Mouse (Mus musculus): ENCODE results near the gene Gfpt1. TPM values are rescaled to one million over a fixed set of nuclear protein-coding genes. Genes with fewer than 3 reads are reported as not detected.
"Not testable (repeated sequence)": the region's sequence is repeated elsewhere in the genome, so short reads cannot be mapped to it uniquely, and the experiment has no call there.

The Gfpt1 gene
- polyA plus RNA-seq, 1 experiment: 10.5 TPM

- Histone ChIP-seq H3K36me3 (ENCODE audit: control insufficient read depth, insufficient read depth) (peaks cover 64% of the 10 kb centered on the region), H3ac (ENCODE audit: control insufficient read depth, insufficient read length, low read depth) (no peak overlapping the region)
- TF ChIP-seq MYOD1 (IDR thresholded peaks at IDR 0.05; ENCODE audit: control insufficient read depth, insufficient read length, low read depth): no peak
- no peak for TF ChIP-seq CTCF (IDR thresholded peaks at IDR 0.05; ENCODE audit: control insufficient read depth, insufficient read depth, insufficient read length)
- no peak for TF ChIP-seq MYOG (IDR thresholded peaks at IDR 0.05; ENCODE audit: control insufficient read depth, extremely low read depth, insufficient read length)
- no peak for TF ChIP-seq USF1 (IDR thresholded peaks at IDR 0.05; ENCODE audit: low read depth)
- no peak for TF ChIP-seq MAX (IDR thresholded peaks at IDR 0.05)
- TF ChIP-seq FOSL1 (IDR thresholded peaks at IDR 0.05; ENCODE audit: insufficient read depth, low read length, poor library complexity, severe bottlenecking): no peak
- TF ChIP-seq CEBPB (IDR thresholded peaks at IDR 0.05; ENCODE audit: low read depth): no peak
Measured at GRCm38 (mm10) chr6:87016916-87017315, 25.7 kb upstream of the Gfpt1 start.

GRCm38 (mm10) chr6:87018874-87019273 is 23.8 kb upstream of the Gfpt1 start:
- peaks cover 64% of the 10 kb centered on the region for H3K36me3 ChIP-seq (ENCODE audit: control insufficient read depth, insufficient read depth)
- no peak for TF ChIP-seq MYOD1 (IDR thresholded peaks at IDR 0.05; ENCODE audit: control insufficient read depth, insufficient read length, low read depth)
- no peaks in the 10 kb centered on the region for H3K27me3 ChIP-seq (ENCODE audit: control insufficient read depth, insufficient read depth, insufficient read length)
- H3ac ChIP-seq (ENCODE audit: control insufficient read depth, insufficient read length, low read depth): no peak overlapping the region
- no peak overlapping the region for H3K4me3 ChIP-seq (ENCODE audit: insufficient read depth, poor library complexity, severe bottlenecking)
- no peaks in the 10 kb centered on the region for H3K79me2 ChIP-seq (ENCODE audit: control insufficient read depth, insufficient read depth)
- no peaks in the 10 kb centered on the region for H3K79me3 ChIP-seq (ENCODE audit: low read depth)

More at GRCm38 (mm10) chr6:87016916-87017315, 25.7 kb upstream of the Gfpt1 start:
- H3K79me3 ChIP-seq (ENCODE audit: low read depth): no peaks in the 10 kb centered on the region
- no peaks in the 10 kb centered on the region for H3K27me3 ChIP-seq (ENCODE audit: control insufficient read depth, insufficient read depth, insufficient read length)
- H3K79me2 ChIP-seq (ENCODE audit: control insufficient read depth, insufficient read depth): no peaks in the 10 kb centered on the region
- no peak overlapping the region for H3K4me3 ChIP-seq (ENCODE audit: insufficient read depth, poor library complexity, severe bottlenecking)

GRCm38 (mm10) chr6:87021791-87022190 is 20.9 kb upstream of the Gfpt1 start:
- H3ac ChIP-seq (ENCODE audit: control insufficient read depth, insufficient read length, low read depth): no peak overlapping the region
- peaks cover 59% of the 10 kb centered on the region for H3K36me3 ChIP-seq (ENCODE audit: control insufficient read depth, insufficient read depth)
- no peaks in the 10 kb centered on the region for H3K79me3 ChIP-seq (ENCODE audit: low read depth)
- no peak overlapping the region for H3K4me3 ChIP-seq (ENCODE audit: insufficient read depth, poor library complexity, severe bottlenecking)
- no peak for TF ChIP-seq USF1 (IDR thresholded peaks at IDR 0.05; ENCODE audit: low read depth)
- TF ChIP-seq FOSL1 (IDR thresholded peaks at IDR 0.05; ENCODE audit: insufficient read depth, low read length, poor library complexity, severe bottlenecking): no peak
- TF ChIP-seq CEBPB (IDR thresholded peaks at IDR 0.05; ENCODE audit: low read depth): no peak
- TF ChIP-seq MYOD1 (IDR thresholded peaks at IDR 0.05; ENCODE audit: control insufficient read depth, insufficient read length, low read depth): no peak
- TF ChIP-seq MYOG (IDR thresholded peaks at IDR 0.05; ENCODE audit: control insufficient read depth, extremely low read depth, insufficient read length): no peak
- no peak for TF ChIP-seq CTCF (IDR thresholded peaks at IDR 0.05; ENCODE audit: control insufficient read depth, insufficient read depth, insufficient read length)
- no peak for TF ChIP-seq MAX (IDR thresholded peaks at IDR 0.05)
- H3K27me3 ChIP-seq (ENCODE audit: control insufficient read depth, insufficient read depth, insufficient read length): no peaks in the 10 kb centered on the region
- H3K79me2 ChIP-seq (ENCODE audit: control insufficient read depth, insufficient read depth): no peaks in the 10 kb centered on the region

DNA sequence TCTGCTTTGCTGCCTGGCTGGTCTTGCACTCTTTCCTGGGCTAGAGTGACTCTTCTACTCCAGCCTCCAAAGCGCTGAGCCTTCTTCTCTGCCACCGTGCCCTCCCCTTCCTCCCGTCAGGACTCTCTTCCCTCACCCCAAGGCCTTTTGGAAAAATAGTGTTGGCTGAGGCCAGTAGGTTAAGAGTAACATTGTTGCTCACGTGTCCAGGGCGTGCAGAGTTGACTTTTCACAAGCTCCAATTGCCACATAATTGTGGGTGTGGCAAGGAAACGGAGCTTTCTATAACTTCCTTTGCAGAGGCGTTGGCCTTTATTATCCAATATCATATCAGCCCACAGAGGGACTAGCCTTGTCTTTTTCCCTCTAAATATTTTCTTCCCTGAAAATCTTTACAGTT is 15.7 kb upstream of the Gfpt1 start:
- Histone ChIP-seq H3K27me3 (ENCODE audit: control insufficient read depth, insufficient read depth, insufficient read length) (no peaks in the 10 kb centered on the region), H3K79me3 (ENCODE audit: low read depth) (no peaks in the 10 kb centered on the region), H3K79me2 (ENCODE audit: control insufficient read depth, insufficient read depth) (no peaks in the 10 kb centered on the region), H3K36me3 (ENCODE audit: control insufficient read depth, insufficient read depth) (peaks cover 40% of the 10 kb centered on the region), H3ac (ENCODE audit: control insufficient read depth, insufficient read length, low read depth) (no peak overlapping the region), H3K4me3 (ENCODE audit: insufficient read depth, poor library complexity, severe bottlenecking) (no peak overlapping the region)
- no peak for TF ChIP-seq FOSL1 (IDR thresholded peaks at IDR 0.05; ENCODE audit: insufficient read depth, low read length, poor library complexity, severe bottlenecking)
- TF ChIP-seq MYOG (IDR thresholded peaks at IDR 0.05; ENCODE audit: control insufficient read depth, extremely low read depth, insufficient read length): no peak
- TF ChIP-seq CTCF (IDR thresholded peaks at IDR 0.05; ENCODE audit: control insufficient read depth, insufficient read depth, insufficient read length): no peak
- no peak for TF ChIP-seq MAX (IDR thresholded peaks at IDR 0.05)
- TF ChIP-seq USF1 (IDR thresholded peaks at IDR 0.05; ENCODE audit: low read depth): no peak
- TF ChIP-seq MYOD1 (IDR thresholded peaks at IDR 0.05; ENCODE audit: control insufficient read depth, insufficient read length, low read depth): no peak
- TF ChIP-seq CEBPB (IDR thresholded peaks at IDR 0.05; ENCODE audit: low read depth): no peak

DNA sequence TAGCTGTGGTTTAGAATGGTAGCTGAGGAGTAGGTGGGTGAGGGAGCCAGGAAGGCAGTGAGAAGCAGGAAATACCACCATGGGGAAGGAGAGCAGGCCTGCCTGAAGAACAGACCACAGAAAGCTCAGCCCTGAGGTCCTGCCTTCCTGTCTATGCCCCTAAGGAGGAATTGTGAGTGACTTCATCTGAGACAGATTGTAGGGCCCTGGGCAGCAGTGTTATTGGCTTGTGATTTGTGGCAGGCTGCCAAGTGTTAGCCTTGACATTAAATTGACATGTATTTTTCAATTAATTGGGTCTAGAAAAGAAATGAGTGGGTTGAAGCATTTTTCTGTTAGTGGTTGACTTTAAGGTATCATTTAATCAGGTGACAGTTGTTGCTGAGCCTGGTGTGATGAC is 13.8 kb upstream of the Gfpt1 start:
- no peaks in the 10 kb centered on the region for H3K27me3 ChIP-seq (ENCODE audit: control insufficient read depth, insufficient read depth, insufficient read length)
- H3K36me3 ChIP-seq (ENCODE audit: control insufficient read depth, insufficient read depth): peaks cover 27% of the 10 kb centered on the region
- no peak for TF ChIP-seq MYOD1 (IDR thresholded peaks at IDR 0.05; ENCODE audit: control insufficient read depth, insufficient read length, low read depth)
- TF ChIP-seq CTCF (IDR thresholded peaks at IDR 0.05; ENCODE audit: control insufficient read depth, insufficient read depth, insufficient read length): no peak
- TF ChIP-seq MYOG (IDR thresholded peaks at IDR 0.05; ENCODE audit: control insufficient read depth, extremely low read depth, insufficient read length): no peak
- no peak for TF ChIP-seq MAX (IDR thresholded peaks at IDR 0.05)
- TF ChIP-seq FOSL1 (IDR thresholded peaks at IDR 0.05; ENCODE audit: insufficient read depth, low read length, poor library complexity, severe bottlenecking): no peak
- TF ChIP-seq USF1 (IDR thresholded peaks at IDR 0.05; ENCODE audit: low read depth): no peak
- no peak for TF ChIP-seq CEBPB (IDR thresholded peaks at IDR 0.05; ENCODE audit: low read depth)

DNA sequence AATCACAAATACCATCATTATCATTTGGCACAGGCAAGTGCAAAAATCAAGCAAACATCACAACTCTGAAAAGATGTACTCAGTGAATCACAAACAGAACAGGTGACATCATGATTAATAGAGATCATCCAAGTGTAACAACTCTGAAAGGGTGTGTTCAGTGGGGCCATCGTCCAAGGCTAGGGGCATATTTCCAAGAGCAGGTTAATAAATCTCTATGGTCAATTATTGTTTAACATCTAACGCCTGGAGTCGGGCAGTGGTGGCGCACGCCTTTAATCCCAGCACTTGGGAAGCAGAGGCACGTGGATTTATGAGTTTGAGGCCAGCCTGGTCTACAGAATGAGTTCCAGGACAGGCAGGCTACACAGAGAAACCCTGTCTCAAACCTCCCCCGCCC is 11.3 kb upstream of the Gfpt1 start:
- not testable (repeated sequence) for H3K79me2 ChIP-seq (ENCODE audit: control insufficient read depth, insufficient read depth); H3K27me3 ChIP-seq (ENCODE audit: control insufficient read depth, insufficient read depth, insufficient read length); H3K4me3 ChIP-seq (ENCODE audit: insufficient read depth, poor library complexity, severe bottlenecking); H3ac ChIP-seq (ENCODE audit: control insufficient read depth, insufficient read length, low read depth); H3K79me3 ChIP-seq (ENCODE audit: low read depth)
- H3K36me3 ChIP-seq (ENCODE audit: control insufficient read depth, insufficient read depth): peaks cover 21% of the 10 kb centered on the region

More for the DNA sequence above, 13.8 kb upstream of the Gfpt1 start:
- Histone ChIP-seq H3K79me2 (ENCODE audit: control insufficient read depth, insufficient read depth) (no peaks in the 10 kb centered on the region), H3ac (ENCODE audit: control insufficient read depth, insufficient read length, low read depth) (no peak overlapping the region), H3K79me3 (ENCODE audit: low read depth) (no peaks in the 10 kb centered on the region), H3K4me3 (ENCODE audit: insufficient read depth, poor library complexity, severe bottlenecking) (no peak overlapping the region)

Measured in C2C12 (cell line).